In the genomic region with DNA sequence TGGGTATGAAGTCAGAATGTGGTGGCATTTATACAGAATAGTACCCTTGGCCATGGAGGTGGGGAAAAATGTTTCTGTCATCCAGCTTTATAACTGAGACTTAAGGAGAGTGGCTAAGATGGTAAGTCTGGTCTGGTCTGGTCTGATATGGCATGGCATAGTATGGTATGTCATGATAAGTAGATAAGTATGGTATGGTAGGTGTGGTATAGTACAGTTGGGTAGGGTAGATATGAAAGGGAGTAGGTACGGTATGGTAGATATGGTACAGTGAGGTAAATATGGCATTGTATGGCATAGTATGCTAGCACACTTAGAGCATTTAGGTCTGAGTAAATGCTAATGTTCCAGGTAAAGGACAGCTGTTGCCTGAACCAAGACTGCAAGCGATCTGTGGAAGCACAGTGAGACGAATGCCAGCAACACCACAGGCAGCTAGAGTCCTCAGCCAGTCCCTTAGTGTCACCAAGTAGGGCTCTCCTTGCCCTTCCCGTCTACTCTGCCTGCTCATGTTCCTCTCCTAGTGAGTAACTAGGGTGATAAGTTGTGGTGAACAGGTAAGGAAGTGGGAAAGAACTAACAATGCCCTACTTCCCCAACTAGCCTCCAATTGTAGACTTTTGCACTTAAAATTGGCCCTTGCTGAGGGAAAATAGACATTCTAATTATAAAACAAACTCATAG, we compare ENCODE assay signal across 10 mouse cellular contexts.
DNase-seq lines count a peak whose midpoint lies in the region; ATAC-seq and TF ChIP-seq lines count a peak whose summit lies in the region.
"Had no signal": no experiment of that assay in that cellular context is flagged by ENCODE, and none has a peak within 500 bp of the region (broad histone marks: within the 10 kb centered on the region; RNA-seq: fewer than 3 reads in every experiment).

No protein-coding gene starts in this region.

- no peak for TF ChIP-seq EP300 in stomach, postnatal 0 days (optimal IDR thresholded peaks at IDR 0.05)

- ATAC-seq in embryonic facial prominence, embryonic 13.5 days (ENCODE audit: insufficient number of reproducible peaks, insufficient read depth, low FRiP score, low TSS enrichment, low read depth) = no peak
- ATAC-seq in liver, embryonic 13.5 days (ENCODE audit: low read depth) = peak; percentile 99
- ATAC-seq in stomach, postnatal 0 days (ENCODE audit: low FRiP score, low TSS enrichment) = 0 out of 2 replicates have a peak, but pooled peaks have one; percentile 64

- H3K36me3 ChIP-seq in embryonic facial prominence, embryonic 13.5 days = no peaks in the 10 kb centered on the region
- no peaks in the 10 kb centered on the region for H3K36me3 ChIP-seq in embryonic facial prominence, embryonic 10.5 days (replicated peaks)
- H3K36me3 ChIP-seq in liver, embryonic 13.5 days = no peaks in the 10 kb centered on the region
- no peaks in the 10 kb centered on the region for H3K36me3 ChIP-seq in stomach, postnatal 0 days (ENCODE audit: control insufficient read depth, insufficient read depth, low read length)
- H3K36me3 ChIP-seq: embryonic facial prominence, embryonic 15.5 days; hindbrain, embryonic 10.5 days had no signal

- DNase-seq in embryonic facial prominence, embryonic 10.5 days (ENCODE audit: low spot score) = no peak
- peak; percentile 4 to 41 for DNase-seq in spleen, postnatal 36 days (ENCODE audit: low spot score in 2 of 2)
- DNase-seq in spleen, adult 12 weeks (ENCODE audit: low spot score) = no peak
- DNase-seq in liver, embryonic 13.5 days = no peak
- DNase-seq in stomach, postnatal 0 days (ENCODE audit: low spot score) = no peak
- DNase-seq in layer of hippocampus, adult 18-20 months (ENCODE audit: low spot score in 2 of 2) = no peak
- no peak for DNase-seq in urinary bladder, postnatal 10 days (ENCODE audit: low spot score)

- H3K27ac ChIP-seq in embryonic facial prominence, embryonic 13.5 days = peak overlapping the region; percentile 48
- no peak overlapping the region; the same call in 1 of the 2 replicates for H3K27ac ChIP-seq in embryonic facial prominence, embryonic 10.5 days (replicated peaks)
- H3K27ac ChIP-seq in liver, embryonic 13.5 days = peak overlapping the region; percentile 86
- no peak overlapping the region for H3K27ac ChIP-seq in stomach, postnatal 0 days (replicated peaks)
- H3K27ac ChIP-seq: embryonic facial prominence, embryonic 15.5 days; hindbrain, embryonic 10.5 days had no signal

- 89% methylated on average over 4 of the region's 4 CpGs for WGBS in embryonic facial prominence, embryonic 13.5 days
- WGBS in embryonic facial prominence, embryonic 10.5 days = 94% methylated on average over 4 of the region's 4 CpGs
- WGBS in liver, embryonic 13.5 days (ENCODE audit: insufficient replicate concordance) = 35% methylated on average over 4 of the region's 4 CpGs
- WGBS in stomach, postnatal 0 days = 89% methylated on average over 4 of the region's 4 CpGs

- H3K27me3 ChIP-seq in embryonic facial prominence, embryonic 13.5 days = no peaks in the 10 kb centered on the region
- H3K27me3 ChIP-seq in embryonic facial prominence, embryonic 10.5 days (replicated peaks; ENCODE audit: low read depth, poor library complexity, severe bottlenecking) = no peaks in the 10 kb centered on the region
- no peaks in the 10 kb centered on the region for H3K27me3 ChIP-seq in liver, embryonic 13.5 days
- H3K27me3 ChIP-seq in stomach, postnatal 0 days (ENCODE audit: control insufficient read depth, insufficient read depth, low read length) = no peaks in the 10 kb centered on the region
- H3K27me3 ChIP-seq: embryonic facial prominence, embryonic 15.5 days had no signal

- no peak overlapping the region for H3K4me2 ChIP-seq in embryonic facial prominence, embryonic 13.5 days
- peak overlapping the region; percentile 37 for H3K4me2 ChIP-seq in liver, embryonic 13.5 days
- H3K4me2 ChIP-seq in stomach, postnatal 0 days (replicated peaks; ENCODE audit: low read depth) = no peak overlapping the region
- H3K4me2 ChIP-seq: embryonic facial prominence, embryonic 15.5 days had no signal

- H3K9ac ChIP-seq in embryonic facial prominence, embryonic 13.5 days = no peak overlapping the region
- H3K9ac ChIP-seq in liver, embryonic 13.5 days = no peak overlapping the region
- no peak overlapping the region for H3K9ac ChIP-seq in stomach, postnatal 0 days (ENCODE audit: low read length)
- H3K9ac ChIP-seq: embryonic facial prominence, embryonic 15.5 days had no signal

- no peak overlapping the region for H3K4me3 ChIP-seq in embryonic facial prominence, embryonic 13.5 days
- no peak overlapping the region for H3K4me3 ChIP-seq in embryonic facial prominence, embryonic 10.5 days
- H3K4me3 ChIP-seq in liver, embryonic 13.5 days (replicated peaks) = no peak overlapping the region
- H3K4me3 ChIP-seq in stomach, postnatal 0 days (ENCODE audit: low read depth, low read length) = no peak overlapping the region
- H3K4me3 ChIP-seq: embryonic facial prominence, embryonic 15.5 days; hindbrain, embryonic 10.5 days had no signal

- TF ChIP-seq CTCF in stomach, postnatal 0 days (IDR thresholded peaks at IDR 0.05; ENCODE audit: low read depth) = no peak

- no peaks in the 10 kb centered on the region for H3K9me3 ChIP-seq in embryonic facial prominence, embryonic 13.5 days
- H3K9me3 ChIP-seq in embryonic facial prominence, embryonic 10.5 days = no peaks in the 10 kb centered on the region
- no peaks in the 10 kb centered on the region for H3K9me3 ChIP-seq in liver, embryonic 13.5 days (replicated peaks)
- no peaks in the 10 kb centered on the region for H3K9me3 ChIP-seq in stomach, postnatal 0 days (ENCODE audit: control insufficient read depth, low read length)
- H3K9me3 ChIP-seq: embryonic facial prominence, embryonic 15.5 days; hindbrain, embryonic 10.5 days had no signal

- peaks cover 19% of the 10 kb centered on the region for H3K4me1 ChIP-seq in embryonic facial prominence, embryonic 13.5 days
- H3K4me1 ChIP-seq in embryonic facial prominence, embryonic 10.5 days = peaks cover 7% of the 10 kb centered on the region; the same call in 1 of the 2 replicates
- peaks cover 31% of the 10 kb centered on the region for H3K4me1 ChIP-seq in liver, embryonic 13.5 days (replicated peaks)
- no peaks in the 10 kb centered on the region for H3K4me1 ChIP-seq in stomach, postnatal 0 days (replicated peaks; ENCODE audit: control insufficient read depth, insufficient read depth)
- H3K4me1 ChIP-seq: embryonic facial prominence, embryonic 15.5 days; hindbrain, embryonic 10.5 days had no signal

Comparison
In these comparisons a context has a peak if more than half of its experiments do, and no peak if none do; other contexts are left out.
1. H3K27ac ChIP-seq: peak in embryonic facial prominence, embryonic 13.5 days (single experiment) and liver, embryonic 13.5 days (single experiment); none in embryonic facial prominence, embryonic 10.5 days (single experiment) and stomach, postnatal 0 days (single experiment).
2. DNase-seq: peak in spleen, postnatal 36 days (2 of 2); none in embryonic facial prominence, embryonic 10.5 days (single experiment), spleen, adult 12 weeks (single experiment), liver, embryonic 13.5 days (single experiment), stomach, postnatal 0 days (single experiment), layer of hippocampus, adult 18-20 months (0 of 2) and urinary bladder, postnatal 10 days (single experiment).